In genomic region chr1:92474066-92474578, GRCm38 (mm10) we compare ENCODE assay signal across 8 mouse cellular contexts. TPM values are rescaled to one million over a fixed set of nuclear protein-coding genes. Genes with fewer than 3 reads are reported as not detected.
DNase-seq lines count a peak whose midpoint lies in the region; ATAC-seq and TF ChIP-seq lines count a peak whose summit lies in the region.

No protein-coding gene starts in this region.

- peak overlapping the region; percentile 73 for H3K27ac ChIP-seq in kidney, embryonic 15.5 days
- peak overlapping the region; percentile 17 for H3K27ac ChIP-seq in bone marrow, adult 2 months (ENCODE audit: control insufficient read depth, insufficient read depth, low read depth, low read length, poor library complexity)
- H3K27ac ChIP-seq in hindbrain, embryonic 12.5 days = no peak overlapping the region
- no peak overlapping the region for H3K27ac ChIP-seq in midbrain, embryonic 11.5 days (ENCODE audit: low read depth, low read length)

- 1% methylated on average over 10 of the region's 10 CpGs for WGBS in kidney, embryonic 15.5 days
- WGBS in bone marrow, adult 2 months = 3% methylated on average over 10 of the region's 10 CpGs
- WGBS in hindbrain, embryonic 12.5 days = 6% methylated on average over 10 of the region's 10 CpGs
- 8% methylated on average over 10 of the region's 10 CpGs for WGBS in midbrain, embryonic 11.5 days

- peak overlapping the region; percentile 96 for H3K9ac ChIP-seq in kidney, embryonic 15.5 days
- H3K9ac ChIP-seq in hindbrain, embryonic 12.5 days = peak overlapping the region; percentile 51
- peak overlapping the region; percentile 94 for H3K9ac ChIP-seq in midbrain, embryonic 11.5 days (ENCODE audit: low read length)

- H3K4me2 ChIP-seq in kidney, embryonic 15.5 days = peak overlapping the region; percentile 85
- peak overlapping the region; percentile 76 for H3K4me2 ChIP-seq in hindbrain, embryonic 12.5 days (replicated peaks)
- H3K4me2 ChIP-seq in midbrain, embryonic 11.5 days = peak overlapping the region; percentile 69

- peaks cover 17% of the 10 kb centered on the region for H3K4me1 ChIP-seq in kidney, embryonic 15.5 days
- peaks cover 2% of the 10 kb centered on the region for H3K4me1 ChIP-seq in bone marrow, adult 2 months (ENCODE audit: control insufficient read depth, insufficient read depth, low read length)
- peaks cover 9% of the 10 kb centered on the region for H3K4me1 ChIP-seq in hindbrain, embryonic 12.5 days
- H3K4me1 ChIP-seq in midbrain, embryonic 11.5 days (ENCODE audit: control insufficient read depth, insufficient read depth, low read length) = peaks cover 7% of the 10 kb centered on the region; the same call in 1 of the 2 replicates

- no peak for TF ChIP-seq POLR2A in bone marrow, adult 2 months (IDR thresholded peaks at IDR 0.05; ENCODE audit: borderline replicate concordance, control insufficient read depth, low read depth, low read length)

- H3K27me3 ChIP-seq in kidney, embryonic 15.5 days = peaks cover 16% of the 10 kb centered on the region
- peaks cover 3% of the 10 kb centered on the region for H3K27me3 ChIP-seq in hindbrain, embryonic 12.5 days
- no peaks in the 10 kb centered on the region for H3K27me3 ChIP-seq in midbrain, embryonic 11.5 days (ENCODE audit: control insufficient read depth, insufficient read depth, low read length)

- peak overlapping the region; percentile 91 for H3K4me3 ChIP-seq in kidney, embryonic 15.5 days (replicated peaks)
- peak overlapping the region; percentile 86 for H3K4me3 ChIP-seq in bone marrow, adult 2 months (replicated peaks; ENCODE audit: control insufficient read depth, low read depth, low read length)
- H3K4me3 ChIP-seq in hindbrain, embryonic 12.5 days = peak overlapping the region; percentile 97
- peak overlapping the region; percentile 94 for H3K4me3 ChIP-seq in midbrain, embryonic 11.5 days (ENCODE audit: low read depth, low read length)

- H3K36me3 ChIP-seq in kidney, embryonic 15.5 days = peaks cover 22% of the 10 kb centered on the region
- H3K36me3 ChIP-seq in hindbrain, embryonic 12.5 days = peaks cover 18% of the 10 kb centered on the region
- H3K36me3 ChIP-seq in midbrain, embryonic 11.5 days (ENCODE audit: control insufficient read depth, insufficient read depth, low read length) = peaks cover 2% of the 10 kb centered on the region; the same call in 1 of the 2 replicates

- no peak for TF ChIP-seq CTCF in bone marrow, adult 2 months (IDR thresholded peaks at IDR 0.05; ENCODE audit: control insufficient read depth, insufficient read depth, low read length)

- DNase-seq in kidney, adult 9 months = no peak
- peak; percentile 92 for DNase-seq in midbrain, embryonic 11.5 days (ENCODE audit: low spot score, missing footprints)
- no peak for DNase-seq in urinary bladder, adult 18-20 months (ENCODE audit: low spot score in 2 of 2)
- DNase-seq in spleen, postnatal 4 days (ENCODE audit: low spot score in 2 of 2) = no peak
- DNase-seq in B cell, adult 2 months = no peak

- no peaks in the 10 kb centered on the region for H3K9me3 ChIP-seq in kidney, embryonic 15.5 days (replicated peaks)
- H3K9me3 ChIP-seq in hindbrain, embryonic 12.5 days (replicated peaks) = no peaks in the 10 kb centered on the region
- no peaks in the 10 kb centered on the region for H3K9me3 ChIP-seq in midbrain, embryonic 11.5 days (ENCODE audit: control insufficient read depth, low read length)

- peak; percentile 79 for ATAC-seq in kidney, embryonic 15.5 days (replicated peaks; ENCODE audit: low FRiP score)
- ATAC-seq in hindbrain, embryonic 12.5 days (ENCODE audit: low FRiP score) = no peak; the same call in 1 of the 2 replicates
- peak; percentile 67 for ATAC-seq in midbrain, embryonic 11.5 days (ENCODE audit: low FRiP score)

RNA-seq across cellular contexts. Expression of gene Ndufa10, which starts 0.5 kb away (rescaled TPM):
- polyA plus RNA-seq in kidney, embryonic 15.5 days (2015; fragmentation: Nextera tagmentation; extraction: Ambion mirVana) = 303 and 309 TPM in 2 replicates
- 45.5 and 48.4 TPM in 2 replicates for polyA plus RNA-seq in bone marrow, adult 2 months (2011; ENCODE audit: insufficient read depth, insufficient read length, low replicate concordance, missing spikeins)
- polyA plus RNA-seq in hindbrain, embryonic 12.5 days (2016; fragmentation: Nextera tagmentation; extraction: Ambion mirVana) = 211 and 248 TPM in 2 replicates
- polyA plus RNA-seq in midbrain, embryonic 11.5 days (2014; fragmentation: Nextera tagmentation; extraction: Ambion mirVana) = 274 and 289 TPM in 2 replicates

RNA-seq across cellular contexts. Expression of gene Olfr1416, which starts 10.8 kb away (rescaled TPM):
- polyA plus RNA-seq in kidney, embryonic 15.5 days (2015; fragmentation: Nextera tagmentation; extraction: Ambion mirVana) = not detected in 2 replicates
- not detected in 2 replicates for polyA plus RNA-seq in bone marrow, adult 2 months (2011; ENCODE audit: insufficient read depth, insufficient read length, low replicate concordance, missing spikeins)
- polyA plus RNA-seq in hindbrain, embryonic 12.5 days (2016; fragmentation: Nextera tagmentation; extraction: Ambion mirVana) = not detected in 2 replicates
- polyA plus RNA-seq in midbrain, embryonic 11.5 days (2014; fragmentation: Nextera tagmentation; extraction: Ambion mirVana) = not detected in 2 replicates

RNA-seq across cellular contexts. Expression of gene Olfr1415, which starts 21.8 kb away (rescaled TPM):
- not detected in 2 replicates for polyA plus RNA-seq in kidney, embryonic 15.5 days (2015; fragmentation: Nextera tagmentation; extraction: Ambion mirVana)
- polyA plus RNA-seq in bone marrow, adult 2 months (2011; ENCODE audit: insufficient read depth, insufficient read length, low replicate concordance, missing spikeins) = not detected in 2 replicates
- not detected in 2 replicates for polyA plus RNA-seq in hindbrain, embryonic 12.5 days (2016; fragmentation: Nextera tagmentation; extraction: Ambion mirVana)
- polyA plus RNA-seq in midbrain, embryonic 11.5 days (2014; fragmentation: Nextera tagmentation; extraction: Ambion mirVana) = not detected in 2 replicates

RNA-seq across cellular contexts. Expression of gene Olfr1414, which starts 44.3 kb away (rescaled TPM):
- not detected in 2 replicates for polyA plus RNA-seq in kidney, embryonic 15.5 days (2015; fragmentation: Nextera tagmentation; extraction: Ambion mirVana)
- not detected in 2 replicates for polyA plus RNA-seq in bone marrow, adult 2 months (2011; ENCODE audit: insufficient read depth, insufficient read length, low replicate concordance, missing spikeins)
- polyA plus RNA-seq in hindbrain, embryonic 12.5 days (2016; fragmentation: Nextera tagmentation; extraction: Ambion mirVana) = not detected in 2 replicates
- polyA plus RNA-seq in midbrain, embryonic 11.5 days (2014; fragmentation: Nextera tagmentation; extraction: Ambion mirVana) = not detected in 2 replicates

Comparison
In these comparisons a context has a peak if more than half of its experiments do, and no peak if none do; other contexts are left out.
1. H3K27ac ChIP-seq: peak in kidney, embryonic 15.5 days (single experiment) and bone marrow, adult 2 months (single experiment); none in hindbrain, embryonic 12.5 days (single experiment) and midbrain, embryonic 11.5 days (single experiment).
2. Peak in every context shown above with its lines, with median percentiles within 50 percentile points of each other: H3K4me2 ChIP-seq, H3K4me3 ChIP-seq and H3K9ac ChIP-seq.